Mouse (Mus musculus): ENCODE results near the gene Olfm2. TPM values are rescaled to one million over a fixed set of nuclear protein-coding genes. Genes with fewer than 3 reads are reported as not detected.

The Olfm2 gene
- not detected for polyA plus RNA-seq (2017; shearing (Covaris generic))

GRCm38 (mm10) chr9:20746017-20746660 lies at the start of gene Olfm2:
Gene Olfm2 (minus strand): TSS chr9:20746349.

GRCm38 (mm10) chr9:20651602-20652259 lies 94.4 kb downstream of the Olfm2 start, which contains the start of gene Pin1:
Gene Pin1 (plus strand): TSS chr9:20652095.

GRCm38 (mm10) chr9:20644360-20645081 lies 101.6 kb downstream of the Olfm2 start, which contains the start of gene Fbxl12:
Gene Fbxl12 (minus strand): TSS chr9:20644767.

GRCm38 (mm10) chr9:20642101-20642895 lies 103.9 kb downstream of the Olfm2 start, which contains the start of gene Ubl5:
Gene Ubl5 (plus strand): TSS chr9:20642878.

Other genes starting within 250 kb of the Olfm2 start
- gene Zfp266, start 224.9 kb downstream of the Olfm2 start, polyA plus RNA-seq (2017; shearing (Covaris generic)), result 32.4 TPM
- 8.3 TPM for gene Zfp846, start 165.1 kb downstream of the Olfm2 start, polyA plus RNA-seq (2017; shearing (Covaris generic))
- 413 TPM for gene Ubl5, start 103.5 kb downstream of the Olfm2 start, polyA plus RNA-seq (2017; shearing (Covaris generic))
- 76.7 TPM for gene Fbxl12, start 101.6 kb downstream of the Olfm2 start, polyA plus RNA-seq (2017; shearing (Covaris generic))
- 18.1 TPM for gene Pin1, start 94.3 kb downstream of the Olfm2 start, polyA plus RNA-seq (2017; shearing (Covaris generic))
- not detected for gene Col5a3, start 68.7 kb upstream of the Olfm2 start, polyA plus RNA-seq (2017; shearing (Covaris generic))
- not detected for gene Rdh8, start 72.2 kb upstream of the Olfm2 start, polyA plus RNA-seq (2017; shearing (Covaris generic))
- gene A230050P20Rik, start 122.3 kb upstream of the Olfm2 start, polyA plus RNA-seq (2017; shearing (Covaris generic)), result 40.4 TPM
- gene Angptl6, start 133.4 kb upstream of the Olfm2 start, polyA plus RNA-seq (2017; shearing (Covaris generic)), result 2.1 TPM
- 122 TPM for gene Ppan, start 141.8 kb upstream of the Olfm2 start, polyA plus RNA-seq (2017; shearing (Covaris generic))
- gene Eif3g, start 152.3 kb upstream of the Olfm2 start, polyA plus RNA-seq (2017; shearing (Covaris generic)), result 312 TPM
- 56.1 TPM for gene Dnmt1, start 213.5 kb upstream of the Olfm2 start, polyA plus RNA-seq (2017; shearing (Covaris generic))
- 16.7 TPM for gene S1pr2, start 230.4 kb upstream of the Olfm2 start, polyA plus RNA-seq (2017; shearing (Covaris generic))